Mouse (Mus musculus) MEL (cell line): ENCODE data around the gene Loxl1. TPM values are rescaled to one million over a fixed set of nuclear protein-coding genes. Genes with fewer than 3 reads are reported as not detected.

Source experiments
- DNase-seq: peaks from one replicate; pipeline ENCODE4 v3.0.0; 2011; ENCODE audit warnings: low read depth, low spot score
- H3K27ac ChIP-seq: 2 replicates; pipeline ENCODE4 v1.5.1; 2012; ENCODE audit warnings: low read depth, mild to moderate bottlenecking, control low read depth, low read length, moderate library complexity; ENCODE audit not compliant: control insufficient read depth
- H3K27me3 ChIP-seq, 2 experiments: fragments of 150-350 bp in 1 of 2; sonication (generic) in 1 of 2; 2 replicates each; pipeline ENCODE4 v1.6.1; 2012; ENCODE audit warnings: low read length in 2 of 2, mild to moderate bottlenecking in 2 of 2, improper control_type of control experiment in 1 of 2, moderate library complexity in 1 of 2; ENCODE audit not compliant: insufficient read depth in 2 of 2, control insufficient read depth in 1 of 2
- H3K36me3 ChIP-seq, 2 experiments: 2 replicates each; pipeline ENCODE4 v1.6.1; 2012 to 2014; ENCODE audit warnings: low read length in 2 of 2, improper control_type of control experiment in 1 of 2, inconsistent platforms in 1 of 2, mild to moderate bottlenecking in 1 of 2; ENCODE audit not compliant: insufficient read depth in 2 of 2, control insufficient read depth in 1 of 2
- H3K4me1 ChIP-seq, 2 experiments: fragments of 150-350 bp in 1 of 2; sonication (generic) in 1 of 2; 2 replicates each; pipeline ENCODE4 v1.6.1; 2012; ENCODE audit warnings: low read length in 2 of 2, improper control_type of control experiment in 1 of 2, mild to moderate bottlenecking in 1 of 2; ENCODE audit not compliant: insufficient read depth in 2 of 2, control insufficient read depth in 1 of 2
- H3K4me3 ChIP-seq, 2 experiments: fragments of 150-350 bp in 1 of 2; sonication (generic) in 1 of 2; 2 replicates each; pipeline ENCODE4 v1.5.1; 2012; ENCODE audit warnings: low read depth in 2 of 2, low read length in 2 of 2, mild to moderate bottlenecking in 2 of 2, moderate library complexity in 2 of 2, control low read depth in 1 of 2, improper control_type of control experiment in 1 of 2; ENCODE audit not compliant: control insufficient read depth in 1 of 2, insufficient read depth in 1 of 2
- H3K79me2 ChIP-seq: 2 replicates; pipeline ENCODE4 v1.6.1; 2012; ENCODE audit warnings: mild to moderate bottlenecking, low read length, moderate library complexity; ENCODE audit not compliant: control insufficient read depth, poor library complexity, insufficient read depth
- H3K9ac ChIP-seq: 2 replicates; pipeline ENCODE4 v1.6.1; 2012; ENCODE audit warnings: low read depth, mild to moderate bottlenecking, control low read depth, low read length, moderate library complexity; ENCODE audit not compliant: control insufficient read depth, poor library complexity, severe bottlenecking
- H3K9me3 ChIP-seq: fragments of 150-350 bp; sonication (generic); replicated peaks from 2 replicates; pipeline ENCODE4 v1.6.1; 2012; ENCODE audit warnings: mild to moderate bottlenecking, low read length, improper control_type of control experiment, moderate library complexity; ENCODE audit not compliant: insufficient read depth
- E2F4 ChIP-seq: IDR thresholded peaks from 2 replicates; pipeline ENCODE4 v1.6.1; 2011; ENCODE audit warnings: low read depth, low read length, improper control_type of control experiment, borderline replicate concordance
- ELF1 ChIP-seq: IDR thresholded peaks from 2 replicates; pipeline ENCODE4 v1.6.1; 2014; ENCODE audit warnings: low read depth, mild to moderate bottlenecking, inconsistent platforms, low read length, improper control_type of control experiment, moderate library complexity
- EP300 ChIP-seq, 2 experiments: IDR thresholded peaks; 2 replicates each; pipeline ENCODE4 v1.6.1; 2011; ENCODE audit warnings: improper control_type of control experiment in 2 of 2, low read length in 2 of 2, low read depth in 1 of 2, mild to moderate bottlenecking in 1 of 2
- ETS1 ChIP-seq: IDR thresholded peaks from 2 replicates; pipeline ENCODE4 v1.6.1; 2012; ENCODE audit warnings: low read depth, mild to moderate bottlenecking, inconsistent platforms, low read length, improper control_type of control experiment, moderate library complexity
- GABPA ChIP-seq: IDR thresholded peaks from 2 replicates; pipeline ENCODE4 v1.6.1; 2012; ENCODE audit warnings: low read depth, mild to moderate bottlenecking, inconsistent platforms, low read length, improper control_type of control experiment, moderate library complexity
- GATA1 ChIP-seq: IDR thresholded peaks from 2 replicates; pipeline ENCODE4 v1.6.1; 2011; ENCODE audit warnings: low read depth, low read length, improper control_type of control experiment
- KAT2A ChIP-seq: conservative IDR thresholded peaks from 2 replicates; pipeline ENCODE4 v1.6.1; 2012; ENCODE audit warnings: low read depth, low read length, improper control_type of control experiment, inconsistent platforms
- MAFK ChIP-seq: IDR thresholded peaks from 2 replicates; pipeline ENCODE4 v1.6.1; 2011; ENCODE audit warnings: low read depth, mild to moderate bottlenecking, low read length, improper control_type of control experiment, borderline replicate concordance
- MEF2A ChIP-seq: IDR thresholded peaks from 2 replicates; pipeline ENCODE4 v1.6.1; 2014; ENCODE audit warnings: low read depth, mild to moderate bottlenecking, inconsistent platforms, low read length, improper control_type of control experiment; ENCODE audit not compliant: poor library complexity, insufficient replicate concordance, severe bottlenecking; ENCODE audit errors: extremely low read depth
- MYB ChIP-seq: IDR thresholded peaks from 2 replicates; pipeline ENCODE4 v1.6.1; 2011; ENCODE audit warnings: mild to moderate bottlenecking, low read depth, low read length, improper control_type of control experiment
- MYC ChIP-seq: IDR thresholded peaks from 2 replicates; pipeline ENCODE4 v1.6.1; 2011; ENCODE audit warnings: low read depth, mild to moderate bottlenecking, low read length, improper control_type of control experiment, moderate library complexity
- NELFE ChIP-seq: IDR thresholded peaks from 2 replicates; pipeline ENCODE4 v1.6.1; 2011; ENCODE audit warnings: low read depth, low read length, improper control_type of control experiment
- NRF1 ChIP-seq: IDR thresholded peaks from 2 replicates; pipeline ENCODE4 v1.6.1; 2014; ENCODE audit warnings: low read depth, mild to moderate bottlenecking, inconsistent platforms, low read length, improper control_type of control experiment, moderate library complexity; ENCODE audit not compliant: poor library complexity, insufficient read depth, severe bottlenecking
- POLR2A ChIP-seq, 2 experiments: IDR thresholded peaks; 2 replicates each; pipeline ENCODE4 v1.6.1; 2011 to 2012; ENCODE audit warnings: low read length in 2 of 2, mild to moderate bottlenecking in 2 of 2, control low read depth in 1 of 2, improper control_type of control experiment in 1 of 2, low read depth in 1 of 2, moderate library complexity in 1 of 2; ENCODE audit not compliant: control insufficient read depth in 1 of 2, insufficient read depth in 1 of 2, poor library complexity in 1 of 2
- POLR2AphosphoS2 ChIP-seq: IDR thresholded peaks from 2 replicates; pipeline ENCODE4 v1.6.1; 2011; ENCODE audit warnings: low read length, improper control_type of control experiment
- POLR2AphosphoS5 ChIP-seq: IDR thresholded peaks from 2 replicates; pipeline ENCODE4 v1.6.1; 2012; ENCODE audit warnings: low read depth, borderline replicate concordance, mild to moderate bottlenecking, inconsistent platforms, low read length, moderate library complexity, mixed read lengths
- SIN3A ChIP-seq: IDR thresholded peaks from 2 replicates; pipeline ENCODE4 v1.6.1; 2012; ENCODE audit warnings: low read length, improper control_type of control experiment, inconsistent platforms
- TBP ChIP-seq: IDR thresholded peaks from 2 replicates; pipeline ENCODE4 v1.8.0; 2011; ENCODE audit warnings: low read depth, low read length, improper control_type of control experiment
- TCF12 ChIP-seq: IDR thresholded peaks from 2 replicates; pipeline ENCODE4 v1.6.1; 2014; ENCODE audit warnings: low read depth, mild to moderate bottlenecking, inconsistent platforms, low read length, improper control_type of control experiment, moderate library complexity
- USF1 ChIP-seq: IDR thresholded peaks from 2 replicates; pipeline ENCODE4 v1.6.1; 2014; ENCODE audit warnings: low read depth, mild to moderate bottlenecking, inconsistent platforms, low read length, improper control_type of control experiment, moderate library complexity
- ZKSCAN1 ChIP-seq: IDR thresholded peaks from 2 replicates; pipeline ENCODE4 v1.6.1; 2012; ENCODE audit warnings: low read depth, mild to moderate bottlenecking, inconsistent platforms, low read length, improper control_type of control experiment, moderate library complexity
- ZNF384 ChIP-seq: IDR thresholded peaks from 2 replicates; pipeline ENCODE4 v1.6.1; 2012; ENCODE audit warnings: low read depth, mild to moderate bottlenecking, inconsistent platforms, low read length, improper control_type of control experiment
- polyA plus RNA-seq, 2 experiments: library from polyadenylated mRNA; stranded (reverse) in 1 of 2; unstranded in 1 of 2; fragments of >175 nt in 1 of 2; fragments of >200 nt in 1 of 2; gene quantifications; 2 replicates each; pipeline versions ENCODE4 v1.2.1 to v1.2.4; 2012; ENCODE audit warnings: low replicate concordance in 2 of 2, low read depth in 1 of 2; ENCODE audit not compliant: insufficient read length in 2 of 2, insufficient read depth in 1 of 2, missing spikeins in 1 of 2
- total RNA-seq: library from RNA; depleted of rRNA; stranded (reverse); fragments of 300-350 nt; gene quantifications from 2 replicates; pipeline ENCODE4 v1.2.3, GENCODE M21; 2012

Loxl1 gene
- total and polyA plus RNA-seq, 3 experiments, result not detected

GRCm38 (mm10) chr9:58336650-58337281 lies 23.8 kb upstream of the Loxl1 start:
- Histone ChIP-seq H3K9me3 (no peaks in the 10 kb centered on the region), H3K27ac (peak overlapping the region; percentile 95), H3K4me3 (peak overlapping the region; percentile 58 to 61), H3K4me1 (peaks cover 5 to 9% of the 10 kb centered on the region in 2 experiments), H3K36me3 (peaks cover 0 to 21% of the 10 kb centered on the region in 2 experiments; a peak in 2 of 4 replicates), H3K27me3 (no peaks in the 10 kb centered on the region), H3K79me2 (no peaks in the 10 kb centered on the region), H3K9ac (peak overlapping the region; percentile 69)
- TF ChIP-seq ZNF384, result no peak
- TF ChIP-seq TCF12, result peak; percentile 30; the same call in 1 of the 2 replicates
- TF ChIP-seq POLR2A (IDR thresholded peaks at IDR 0.05; ENCODE audit: control insufficient read depth in 1 of 2, insufficient read depth in 1 of 2, low read depth in 1 of 2, low read length in 2 of 2, poor library complexity in 1 of 2), result peak; percentile 58 to 97; a peak in 3 of 4 replicates
- no peak for TF ChIP-seq MYC
- peak; percentile 85; the same call in 1 of the 2 replicates for TF ChIP-seq POLR2AphosphoS2
- TF ChIP-seq ELF1, result peak; percentile 8; the same call in 1 of the 2 replicates
- TF ChIP-seq SIN3A, result peak; percentile 35; the same call in 1 of the 2 replicates
- TF ChIP-seq USF1, result no peak
- peak; percentile 83 for TF ChIP-seq NELFE
- TF ChIP-seq MYB, result no peak
- TF ChIP-seq GATA1, result peak; percentile 54; the same call in 1 of the 2 replicates
- peak; percentile 95 for TF ChIP-seq TBP
- peak in 1 of 2 experiments; percentile 73; a peak in 2 of 4 replicates for TF ChIP-seq EP300 (IDR thresholded peaks at IDR 0.05; ENCODE audit: low read depth in 1 of 2, low read length in 2 of 2)
- TF ChIP-seq GABPA, result peak; percentile 94
- peak; percentile 77 for TF ChIP-seq ETS1
- DNase-seq, result peak; percentile 96

GRCm38 (mm10) chr9:58331276-58331675 lies 18.3 kb upstream of the Loxl1 start:
- Histone ChIP-seq H3K36me3 (peaks cover 0 to 13% of the 10 kb centered on the region in 2 experiments; a peak in 2 of 4 replicates), H3K4me3 (no peak overlapping the region), H3K9me3 (no peaks in the 10 kb centered on the region), H3K27me3 (no peaks in the 10 kb centered on the region)
- no peak for DNase-seq
- TF ChIP-seq ZKSCAN1, result no peak
- TF ChIP-seq POLR2AphosphoS5, result no peak
- TF ChIP-seq NELFE, result no peak
- no peak for TF ChIP-seq ETS1
- no peak for TF ChIP-seq KAT2A
- no peak for TF ChIP-seq MAFK
- TF ChIP-seq USF1, result no peak
- TF ChIP-seq E2F4, result no peak
- no peak for TF ChIP-seq ZNF384
- no peak for TF ChIP-seq NRF1
- no peak for TF ChIP-seq MEF2A
- TF ChIP-seq, all 39 proteins: peak for 0
- no peak overlapping the region for H3K27ac ChIP-seq
- no peak overlapping the region for H3K9ac ChIP-seq
- H3K4me1 ChIP-seq, result peaks cover 7 to 10% of the 10 kb centered on the region in 2 experiments
- no peaks in the 10 kb centered on the region for H3K79me2 ChIP-seq
